13 mouse cellular contexts compared by ENCODE assay signal in genomic region chr1:132817366-132817765, GRCm38 (mm10).
"Had no signal": no experiment of that assay in that cellular context is flagged by ENCODE, and none has a peak within 500 bp of the region (broad histone marks: within the 10 kb centered on the region; RNA-seq: fewer than 3 reads in every experiment).

No protein-coding gene starts in this region.

- DNase-seq: kidney, adult 8-10 months; kidney, postnatal 25 days; liver; liver, embryonic 13.5 days; liver, postnatal 0 days; thymus, adult 18-20 months; thymus, postnatal 14 days had no signal

- H3K27me3 ChIP-seq: liver, embryonic 13.5 days; lung, embryonic 15.5 days; neural tube, embryonic 15.5 days had no signal

- H3K9me3 ChIP-seq: limb, embryonic 12.5 days; liver, embryonic 13.5 days; lung, embryonic 15.5 days; midbrain, embryonic 12.5 days; neural tube, embryonic 15.5 days had no signal

- H3K36me3 ChIP-seq: limb, embryonic 12.5 days; liver, embryonic 13.5 days; lung, embryonic 15.5 days; midbrain, embryonic 12.5 days; neural tube, embryonic 15.5 days had no signal

- ATAC-seq: liver, postnatal 0 days had no signal

- H3K9ac ChIP-seq: limb, embryonic 12.5 days; liver, embryonic 13.5 days; liver, postnatal 0 days; lung, embryonic 15.5 days; midbrain, embryonic 12.5 days; neural tube, embryonic 15.5 days had no signal

- H3K27ac ChIP-seq: limb, embryonic 12.5 days; liver, embryonic 13.5 days; lung, embryonic 15.5 days; midbrain, embryonic 12.5 days; neural tube, embryonic 15.5 days; stomach, postnatal 0 days had no signal

- H3K4me1 ChIP-seq: limb, embryonic 12.5 days; liver, embryonic 13.5 days had no signal

- H3K4me2 ChIP-seq: limb, embryonic 12.5 days; liver, embryonic 13.5 days; lung, embryonic 15.5 days; midbrain, embryonic 12.5 days; neural tube, embryonic 15.5 days had no signal

- H3K4me3 ChIP-seq: limb, embryonic 12.5 days; liver, embryonic 13.5 days; lung, embryonic 15.5 days; midbrain, embryonic 12.5 days; myocyte; neural tube, embryonic 15.5 days had no signal
